Mouse (Mus musculus) intestine, embryonic 15.5 days (tissue): ENCODE measurements around the gene Plce1. TPM values are rescaled to one million over a fixed set of nuclear protein-coding genes. Genes with fewer than 3 reads are reported as not detected.

ENCODE experiments used
- ATAC-seq: fragments of 200-750 bp; cut with Nextera tagmentation; 2 replicates; pipeline ENCODE4 v1.8.0; 2017; ENCODE audit warnings: moderate TSS enrichment, moderate library complexity
- H3K27ac ChIP-seq: fragments of 300-500 bp; sonication (generic); 2 replicates; pipeline ENCODE4 v1.5.1; 2015; ENCODE audit warnings: mild to moderate bottlenecking, inconsistent platforms
- H3K27me3 ChIP-seq: fragments of 300-500 bp; sonication (generic); replicated peaks from 2 replicates; pipeline ENCODE4 v1.6.1; 2015; ENCODE audit warnings: inconsistent platforms
- H3K36me3 ChIP-seq: fragments of 300-500 bp; sonication (generic); 2 replicates; pipeline ENCODE4 v1.6.1; 2015; ENCODE audit warnings: inconsistent platforms
- H3K4me1 ChIP-seq: fragments of 300-500 bp; sonication (generic); replicated peaks from 2 replicates; pipeline ENCODE4 v1.6.1; 2015; ENCODE audit warnings: inconsistent platforms
- H3K4me2 ChIP-seq: fragments of 300-500 bp; sonication (generic); replicated peaks from 2 replicates; pipeline ENCODE4 v1.6.1; 2015; ENCODE audit warnings: mild to moderate bottlenecking, inconsistent platforms
- H3K4me3 ChIP-seq: fragments of 300-500 bp; sonication (generic); replicated peaks from 2 replicates; pipeline ENCODE4 v1.5.1; 2015; ENCODE audit warnings: inconsistent platforms
- H3K9ac ChIP-seq: fragments of 300-500 bp; sonication (generic); 2 replicates; pipeline ENCODE4 v1.6.1; 2015; ENCODE audit warnings: inconsistent platforms
- H3K9me3 ChIP-seq: fragments of 300-500 bp; sonication (generic); 2 replicates; pipeline ENCODE4 v1.6.1; 2016; ENCODE audit warnings: inconsistent platforms
- WGBS: fragments of 180-500 bp; shearing (Covaris S2); methylation state at CpG from one replicate; pipeline ENCODE4 v1.1.7; 2015; 5-methylcytosine and 5-hydroxymethylcytosine counted together
- polyA plus RNA-seq: library from polyadenylated mRNA; unstranded; fragments of >200 nt; fragmentation: Nextera tagmentation; extraction: Ambion mirVana; gene quantifications from 2 replicates; pipeline ENCODE4 v1.2.1, GENCODE M21; 2015

Gene Plce1
- polyA plus RNA-seq, 1 experiment from 2014 or later, result 4.7 TPM

- Histone ChIP-seq H3K36me3 (no peaks in the 10 kb centered on the region), H3K27me3 (no peaks in the 10 kb centered on the region), H3K4me3 (no peak overlapping the region), H3K27ac (no peak overlapping the region), H3K9me3 (no peaks in the 10 kb centered on the region), H3K9ac (no peak overlapping the region), H3K4me2 (no peak overlapping the region), H3K4me1 (no peaks in the 10 kb centered on the region)
- WGBS, result 88% methylated on average over 7 of the region's 7 CpGs
- no peak for ATAC-seq
Observed at GRCm38 (mm10) chr19:38506131-38506530, 25.2 kb downstream of the Plce1 start.

GRCm38 (mm10) chr19:38507251-38507965 lies 26.5 kb downstream of the Plce1 start:
- no peak overlapping the region for H3K27ac ChIP-seq
- H3K27me3 ChIP-seq, result no peaks in the 10 kb centered on the region
- peak; percentile 43; the same call in 1 of the 2 replicates for ATAC-seq
- H3K4me1 ChIP-seq, result no peaks in the 10 kb centered on the region
- 82% methylated on average over 12 of the region's 12 CpGs for WGBS
- no peak overlapping the region for H3K4me3 ChIP-seq
- H3K36me3 ChIP-seq, result no peaks in the 10 kb centered on the region
- no peak overlapping the region for H3K4me2 ChIP-seq
- no peaks in the 10 kb centered on the region for H3K9me3 ChIP-seq
- H3K9ac ChIP-seq, result no peak overlapping the region

GRCm38 (mm10) chr19:38507966-38508625 lies 27.2 kb downstream of the Plce1 start:
- Histone ChIP-seq H3K9me3 (no peaks in the 10 kb centered on the region), H3K4me3 (no peak overlapping the region), H3K4me1 (no peaks in the 10 kb centered on the region), H3K36me3 (no peaks in the 10 kb centered on the region), H3K4me2 (no peak overlapping the region), H3K9ac (no peak overlapping the region), H3K27ac (no peak overlapping the region), H3K27me3 (no peaks in the 10 kb centered on the region)
- no peak for ATAC-seq
- 77% methylated on average over 9 of the region's 9 CpGs for WGBS

GRCm38 (mm10) chr19:38514417-38515184 lies 33.7 kb downstream of the Plce1 start:
- ATAC-seq, result no peak
- WGBS, result 81% methylated on average over 4 of the region's 5 CpGs
- Histone ChIP-seq H3K27me3 (no peaks in the 10 kb centered on the region), H3K4me3 (no peak overlapping the region), H3K36me3 (no peaks in the 10 kb centered on the region), H3K4me1 (no peaks in the 10 kb centered on the region), H3K9me3 (no peaks in the 10 kb centered on the region), H3K9ac (no peak overlapping the region), H3K4me2 (no peak overlapping the region), H3K27ac (no peak overlapping the region)

GRCm38 (mm10) chr19:38526855-38527254 lies 45.9 kb downstream of the Plce1 start:
- Histone ChIP-seq H3K4me1 (no peaks in the 10 kb centered on the region), H3K4me3 (no peak overlapping the region), H3K9ac (no peak overlapping the region), H3K4me2 (no peak overlapping the region), H3K27ac (no peak overlapping the region), H3K27me3 (no peaks in the 10 kb centered on the region), H3K9me3 (no peaks in the 10 kb centered on the region), H3K36me3 (no peaks in the 10 kb centered on the region)
- WGBS, result 47% methylated on average over 3 of the region's 3 CpGs
- ATAC-seq, result no peak

- Histone ChIP-seq H3K4me1 (no peaks in the 10 kb centered on the region), H3K9ac (no peak overlapping the region), H3K4me2 (no peak overlapping the region), H3K27me3 (no peaks in the 10 kb centered on the region), H3K27ac (no peak overlapping the region), H3K36me3 (no peaks in the 10 kb centered on the region), H3K9me3 (no peaks in the 10 kb centered on the region), H3K4me3 (no peak overlapping the region)
- WGBS, result 60% methylated on average over 3 of the region's 3 CpGs
- ATAC-seq, result no peak
Observed at GRCm38 (mm10) chr19:38527475-38527874, 46.6 kb downstream of the Plce1 start.

- Histone ChIP-seq H3K4me1 (0 out of 2 replicates have a peak, but pooled peaks cover 3% of the 10 kb centered on the region), H3K4me3 (no peak overlapping the region), H3K4me2 (no peak overlapping the region), H3K27ac (no peak overlapping the region), H3K36me3 (no peaks in the 10 kb centered on the region), H3K9ac (no peak overlapping the region), H3K27me3 (no peaks in the 10 kb centered on the region), H3K9me3 (no peaks in the 10 kb centered on the region)
- no peak for ATAC-seq
- WGBS, result 86% methylated on average over 5 of the region's 5 CpGs
Observed at GRCm38 (mm10) chr19:38533230-38533629, 52.3 kb downstream of the Plce1 start.

GRCm38 (mm10) chr19:38539338-38539737 lies 58.4 kb downstream of the Plce1 start:
- WGBS, result 56% methylated on average over 3 of the region's 3 CpGs
- Histone ChIP-seq H3K9me3 (no peaks in the 10 kb centered on the region), H3K9ac (no peak overlapping the region), H3K4me1 (0 out of 2 replicates have a peak, but pooled peaks cover 3% of the 10 kb centered on the region), H3K4me2 (no peak overlapping the region), H3K27me3 (no peaks in the 10 kb centered on the region), H3K36me3 (no peaks in the 10 kb centered on the region), H3K4me3 (no peak overlapping the region), H3K27ac (no peak overlapping the region)
- ATAC-seq, result no peak

- Histone ChIP-seq H3K4me1 (0 out of 2 replicates have a peak, but pooled peaks cover 3% of the 10 kb centered on the region), H3K27ac (no peak overlapping the region), H3K4me3 (no peak overlapping the region), H3K9ac (no peak overlapping the region), H3K36me3 (no peaks in the 10 kb centered on the region), H3K9me3 (no peaks in the 10 kb centered on the region), H3K4me2 (no peak overlapping the region), H3K27me3 (no peaks in the 10 kb centered on the region)
- ATAC-seq, result no peak
- WGBS, result 65% methylated on average over 3 of the region's 3 CpGs
Observed at GRCm38 (mm10) chr19:38540549-38540948, 59.6 kb downstream of the Plce1 start.

GRCm38 (mm10) chr19:38549487-38550058 lies 68.7 kb downstream of the Plce1 start:
- Histone ChIP-seq H3K27me3 (no peaks in the 10 kb centered on the region), H3K4me2 (no peak overlapping the region), H3K36me3 (no peaks in the 10 kb centered on the region), H3K9me3 (no peaks in the 10 kb centered on the region), H3K27ac (no peak overlapping the region), H3K9ac (no peak overlapping the region), H3K4me1 (no peaks in the 10 kb centered on the region), H3K4me3 (no peak overlapping the region)
- ATAC-seq, result no peak
- 83% methylated on average over 8 of the region's 8 CpGs for WGBS

GRCm38 (mm10) chr19:38553551-38553950 lies 72.6 kb downstream of the Plce1 start:
- no peak overlapping the region for H3K4me3 ChIP-seq
- WGBS, result 76% methylated on average over 2 of the region's 2 CpGs
- no peak for ATAC-seq
- H3K27me3 ChIP-seq, result no peaks in the 10 kb centered on the region
- H3K4me1 ChIP-seq, result no peaks in the 10 kb centered on the region
- no peak overlapping the region for H3K4me2 ChIP-seq
- no peaks in the 10 kb centered on the region for H3K9me3 ChIP-seq
- H3K9ac ChIP-seq, result no peak overlapping the region
- H3K27ac ChIP-seq, result no peak overlapping the region
- H3K36me3 ChIP-seq, result no peaks in the 10 kb centered on the region

GRCm38 (mm10) chr19:38555399-38555798 lies 74.5 kb downstream of the Plce1 start:
- Histone ChIP-seq H3K36me3 (no peaks in the 10 kb centered on the region), H3K27me3 (no peaks in the 10 kb centered on the region), H3K9ac (no peak overlapping the region), H3K4me3 (no peak overlapping the region), H3K4me2 (no peak overlapping the region), H3K27ac (no peak overlapping the region), H3K9me3 (no peaks in the 10 kb centered on the region), H3K4me1 (no peaks in the 10 kb centered on the region)
- peak; percentile 39 for ATAC-seq
- WGBS, result 64% methylated on average over 3 of the region's 3 CpGs
